Mouse (Mus musculus) hindbrain, embryonic 10.5 days (tissue): ENCODE results near the gene Prr5. TPM values are rescaled to one million over a fixed set of nuclear protein-coding genes. Genes with fewer than 3 reads are reported as not detected.

ENCODE experiments used
- DNase-seq: peaks from one replicate; pipeline ENCODE4 v3.0.0-alpha.2; 2017; ENCODE audit warnings: low spot score
- H3K27ac ChIP-seq: fragments of 300-500 bp; sonication (generic); 2 replicates; pipeline ENCODE4 v1.5.1; 2016; ENCODE audit warnings: mild to moderate bottlenecking, moderate library complexity
- H3K27me3 ChIP-seq: fragments of 300-500 bp; sonication (generic); 2 replicates; pipeline ENCODE4 v1.6.1; 2016; ENCODE audit warnings: mild to moderate bottlenecking; ENCODE audit not compliant: poor library complexity, insufficient read depth, severe bottlenecking
- H3K36me3 ChIP-seq: fragments of 300-500 bp; sonication (generic); 2 replicates; pipeline ENCODE4 v1.6.1; 2016; ENCODE audit warnings: mild to moderate bottlenecking, moderate library complexity
- H3K4me1 ChIP-seq: fragments of 300-500 bp; sonication (generic); replicated peaks from 2 replicates; pipeline ENCODE4 v1.6.1; 2016; ENCODE audit warnings: mild to moderate bottlenecking
- H3K4me3 ChIP-seq: fragments of 300-500 bp; sonication (generic); 2 replicates; pipeline ENCODE4 v1.5.1; 2016; ENCODE audit warnings: mild to moderate bottlenecking, moderate library complexity
- H3K9me3 ChIP-seq: fragments of 300-500 bp; sonication (generic); 2 replicates; pipeline ENCODE4 v1.6.1; 2016; ENCODE audit warnings: mild to moderate bottlenecking, moderate library complexity
- WGBS: fragments of 180-500 bp; shearing (Covaris S2); methylation state at CpG from one replicate; pipeline ENCODE4 v1.1.7; 2016; 5-methylcytosine and 5-hydroxymethylcytosine counted together
- polyA plus RNA-seq: library from polyadenylated mRNA; unstranded; fragments of >200 nt; fragmentation: Nextera tagmentation; extraction: Ambion mirVana; gene quantifications from 2 replicates; pipeline ENCODE4 v1.2.1, GENCODE M21; 2016

Prr5 gene
- polyA plus RNA-seq, 1 experiment from 2014 or later = 17.9 TPM

DNA sequence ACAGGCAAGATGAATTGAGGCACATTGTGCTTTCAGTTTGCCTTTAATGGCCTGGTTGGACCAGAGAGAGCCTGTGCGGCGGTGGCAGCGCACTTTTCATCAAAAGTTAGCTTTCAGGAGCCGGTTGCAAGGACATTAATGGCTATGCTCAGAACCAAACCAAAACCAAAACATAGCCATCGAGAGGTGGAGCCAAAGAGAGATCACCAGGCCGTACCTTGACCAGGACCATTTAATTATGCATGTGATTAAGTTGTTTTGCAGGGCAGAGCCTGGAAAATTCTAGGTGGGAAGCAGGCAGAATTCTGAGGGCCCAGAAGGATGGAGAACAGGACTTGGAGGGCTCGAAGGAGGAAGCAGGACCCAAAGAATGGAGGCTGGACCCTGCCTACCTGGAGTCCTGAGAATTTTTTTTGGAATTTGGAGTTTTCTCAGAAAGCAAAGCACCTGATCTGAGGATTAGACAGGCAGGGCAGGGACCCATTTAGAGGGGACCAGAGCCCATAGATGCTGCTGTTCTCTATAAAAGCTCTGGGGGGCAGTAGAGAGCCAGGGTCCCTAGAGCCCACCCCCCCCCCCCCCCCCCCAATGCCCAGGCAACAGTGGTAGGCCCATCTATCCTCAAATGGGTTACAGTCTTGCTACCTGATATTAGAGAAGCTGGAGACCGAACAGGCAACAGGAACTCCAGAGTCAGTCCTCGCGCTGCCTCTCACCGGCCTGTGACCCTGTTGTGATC lies 5.1 kb downstream of the Prr5 start:
- Histone ChIP-seq H3K9me3 (no peaks in the 10 kb centered on the region), H3K27me3 (peaks cover 11% of the 10 kb centered on the region), H3K36me3 (no peaks in the 10 kb centered on the region), H3K4me1 (peaks cover 50% of the 10 kb centered on the region), H3K27ac (no peak overlapping the region), H3K4me3 (no peak overlapping the region)
- 77% methylated on average over 11 of the region's 11 CpGs for WGBS
- DNase-seq = no peak

DNA sequence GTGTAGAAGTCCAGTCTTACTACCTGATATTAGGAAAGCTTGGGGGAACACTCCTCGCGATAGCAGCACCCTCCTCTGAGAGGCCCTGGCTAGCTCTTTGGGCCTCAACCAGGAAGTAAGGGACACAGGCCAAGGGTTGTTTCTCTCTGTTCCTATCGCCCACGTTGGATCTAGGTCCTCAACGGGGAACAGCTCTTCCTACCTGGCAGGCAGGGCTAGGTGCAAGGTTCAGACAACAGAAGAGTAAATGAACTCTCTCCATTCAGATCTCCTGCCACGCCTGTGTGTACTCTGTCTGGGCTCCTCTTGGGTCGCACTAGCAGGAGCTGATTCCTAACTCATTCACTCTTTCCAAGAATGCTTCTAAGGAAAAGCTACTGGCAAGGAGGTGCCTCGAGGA lies 5.9 kb downstream of the Prr5 start:
- H3K27me3 ChIP-seq = peaks cover 19% of the 10 kb centered on the region
- WGBS = 81% methylated on average over 8 of the region's 8 CpGs
- no peak overlapping the region for H3K4me3 ChIP-seq
- H3K4me1 ChIP-seq = peaks cover 56% of the 10 kb centered on the region
- no peaks in the 10 kb centered on the region for H3K36me3 ChIP-seq
- H3K9me3 ChIP-seq = no peaks in the 10 kb centered on the region
- DNase-seq = no peak
- H3K27ac ChIP-seq = 0 out of 2 replicates have a peak overlapping the region, but pooled peaks have one; percentile 35

DNA sequence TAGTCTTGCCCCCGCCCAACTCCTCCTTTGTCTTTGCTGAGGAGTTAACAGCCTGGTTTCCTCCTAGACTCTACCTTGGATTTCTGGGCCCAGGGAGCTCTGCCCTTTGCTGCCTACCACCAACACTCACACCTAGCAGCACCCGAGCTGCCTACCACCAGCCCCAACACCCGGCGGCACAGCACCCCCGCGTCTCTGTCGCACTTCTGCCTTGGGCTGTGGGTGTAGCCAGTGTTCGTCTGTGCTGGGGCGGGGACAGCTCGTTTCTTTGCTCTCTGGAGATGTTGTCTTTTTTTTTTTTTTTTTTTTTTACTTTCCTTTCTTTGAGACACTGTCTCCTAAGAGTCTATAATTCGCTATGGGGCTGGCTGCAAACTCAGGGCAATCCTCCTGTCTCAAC lies 8.5 kb downstream of the Prr5 start:
- WGBS = 70% methylated on average over 11 of the region's 11 CpGs
- H3K27ac ChIP-seq = no peak overlapping the region
- H3K36me3 ChIP-seq = no peaks in the 10 kb centered on the region
- DNase-seq = no peak
- H3K4me3 ChIP-seq = no peak overlapping the region
- H3K27me3 ChIP-seq = peaks cover 40% of the 10 kb centered on the region
- peaks cover 67% of the 10 kb centered on the region for H3K4me1 ChIP-seq
- H3K9me3 ChIP-seq = no peaks in the 10 kb centered on the region

DNA sequence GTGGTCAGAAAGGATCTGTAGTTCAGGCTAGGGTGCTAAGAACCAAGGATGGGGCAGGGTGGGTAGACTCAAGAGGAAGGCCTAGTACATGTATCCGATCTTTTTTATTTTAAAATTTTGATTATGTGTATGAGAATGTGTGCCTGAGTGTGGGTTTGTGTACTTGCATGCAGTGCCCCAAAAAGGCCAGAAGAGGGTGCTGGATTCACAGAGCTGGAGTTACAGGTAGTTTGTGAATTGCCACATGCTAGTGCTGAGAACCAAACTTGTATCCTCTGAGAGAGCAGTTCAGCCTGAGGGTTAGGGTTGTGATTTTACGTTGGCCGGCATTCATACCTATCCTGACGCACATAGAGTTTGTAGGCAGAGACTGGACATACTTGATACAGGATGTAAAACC lies 9.7 kb downstream of the Prr5 start:
- no peak for DNase-seq
- 93% methylated on average over 4 of the region's 4 CpGs for WGBS
- Histone ChIP-seq H3K27ac (no peak overlapping the region), H3K4me3 (no peak overlapping the region), H3K4me1 (peaks cover 75% of the 10 kb centered on the region), H3K9me3 (no peaks in the 10 kb centered on the region), H3K36me3 (no peaks in the 10 kb centered on the region), H3K27me3 (peaks cover 51% of the 10 kb centered on the region)

DNA sequence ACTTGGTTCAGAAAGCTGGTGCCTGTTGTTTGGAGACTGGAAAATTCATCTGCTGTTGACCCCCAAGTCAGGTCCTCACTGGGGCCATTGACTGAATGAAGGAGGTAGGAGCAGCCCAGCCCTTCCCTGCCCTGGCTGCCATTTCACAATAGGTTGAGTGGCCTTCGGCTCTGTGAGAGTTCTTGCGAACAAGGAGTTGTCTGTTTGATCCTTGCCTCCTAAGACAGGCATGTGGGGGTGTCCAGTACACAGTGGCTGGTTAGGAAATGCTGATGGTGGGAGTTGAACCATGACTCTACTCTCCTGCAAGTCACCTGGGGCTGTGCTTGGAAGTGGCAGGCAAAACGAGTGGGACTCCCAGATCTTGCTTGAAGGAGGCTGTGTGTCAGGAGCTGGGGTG lies 10.4 kb downstream of the Prr5 start:
- WGBS = 82% methylated on average over 3 of the region's 3 CpGs
- Histone ChIP-seq H3K36me3 (no peaks in the 10 kb centered on the region), H3K27ac (no peak overlapping the region), H3K4me3 (no peak overlapping the region), H3K4me1 (peaks cover 80% of the 10 kb centered on the region), H3K27me3 (peaks cover 51% of the 10 kb centered on the region), H3K9me3 (no peaks in the 10 kb centered on the region)
- no peak for DNase-seq

DNA sequence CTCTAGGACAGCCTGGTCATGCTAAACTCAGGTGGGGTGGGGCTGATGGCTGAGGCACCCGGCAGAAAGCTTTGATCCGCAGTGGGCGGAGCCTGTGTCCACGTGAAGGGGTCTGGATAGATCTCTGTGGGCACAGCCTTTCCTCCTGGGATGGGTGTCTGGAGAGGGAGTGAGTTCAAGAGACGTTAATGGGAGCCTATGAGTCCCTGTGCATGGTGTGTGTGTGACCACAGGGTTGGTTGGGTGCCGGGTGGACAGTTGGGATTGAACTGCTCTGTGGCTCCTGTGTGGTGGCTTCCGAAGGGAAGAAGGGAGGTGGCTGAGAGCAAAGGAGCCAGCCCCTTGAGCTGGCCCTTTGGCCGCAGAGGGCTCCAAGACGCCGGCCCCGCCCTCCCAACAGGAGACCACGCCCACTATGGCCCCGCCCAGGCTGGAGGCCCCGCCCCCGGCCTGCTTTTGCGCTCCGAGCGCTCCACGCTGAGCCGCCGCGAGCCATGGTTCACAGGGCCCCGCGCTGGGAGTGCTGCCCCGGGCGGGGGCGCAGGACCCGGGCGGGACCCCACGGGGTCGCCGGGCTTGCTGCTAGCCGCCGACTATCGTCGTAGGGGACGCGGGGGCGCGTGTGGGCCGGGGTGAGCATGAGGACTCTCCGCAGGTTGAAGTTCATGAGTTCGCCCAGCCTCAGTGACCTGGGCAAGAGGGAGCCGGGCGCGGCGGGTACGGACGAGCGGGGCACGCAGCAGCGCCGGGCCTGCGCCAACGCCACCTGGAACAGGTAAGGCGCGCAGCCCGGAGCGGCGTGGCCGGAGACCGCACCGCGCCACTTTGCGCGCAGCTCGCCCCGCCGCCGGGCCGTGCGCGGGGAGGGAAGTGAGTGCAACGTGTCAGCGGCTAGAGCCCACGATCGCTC lies 11.4 kb downstream of the Prr5 start:
- under 1% methylated on average over 77 of the region's 77 CpGs for whole genome bisulfite sequencing
- peak overlapping the region; percentile 85 for H3K27ac ChIP-seq
- H3K36me3 ChIP-seq = no peaks in the 10 kb centered on the region
- H3K27me3 ChIP-seq = peaks cover 53% of the 10 kb centered on the region
- H3K4me1 ChIP-seq = peaks cover 81% of the 10 kb centered on the region
- H3K4me3 ChIP-seq = peak overlapping the region; percentile 69
- peak; percentile 93 for DNase-seq
- H3K9me3 ChIP-seq = no peaks in the 10 kb centered on the region

DNA sequence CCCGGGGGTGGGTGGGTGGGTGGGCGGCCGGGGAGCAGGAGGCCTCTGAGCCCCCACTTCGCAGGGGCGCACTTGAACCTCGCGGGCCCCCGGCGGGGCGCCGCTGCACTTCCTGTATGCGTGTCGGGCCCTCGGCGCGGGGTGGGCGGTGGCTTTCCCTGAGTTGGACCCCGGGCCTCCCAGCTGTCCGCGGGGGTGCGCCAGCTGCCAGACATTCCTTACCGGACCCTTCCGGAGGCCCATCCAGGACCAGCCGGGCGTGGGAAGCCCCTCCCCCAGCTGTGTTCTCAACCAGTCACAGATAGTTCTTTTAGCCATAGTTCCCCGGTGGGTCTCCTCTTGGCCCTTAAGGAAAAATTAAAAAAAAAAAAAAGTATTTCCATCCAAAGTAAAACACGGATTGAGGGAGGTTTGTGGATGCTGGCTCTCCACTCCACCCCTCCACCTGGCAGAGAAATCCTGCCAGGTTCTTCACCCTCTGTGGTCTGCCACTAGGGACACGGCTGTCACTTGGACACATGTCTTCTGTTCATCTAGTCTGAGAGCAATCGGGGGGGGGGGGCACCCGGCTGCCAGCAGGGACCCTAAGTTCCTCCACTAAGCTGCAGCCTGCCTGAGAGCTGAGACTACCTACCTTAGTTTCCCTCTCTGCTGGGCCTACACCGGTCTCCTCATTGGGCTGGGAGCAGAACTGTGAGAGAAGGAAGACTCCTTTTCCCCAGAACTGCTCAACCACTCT lies 12.2 kb downstream of the Prr5 start:
- Histone ChIP-seq H3K4me1 (peaks cover 73% of the 10 kb centered on the region), H3K9me3 (no peaks in the 10 kb centered on the region), H3K4me3 (peak overlapping the region; percentile 69), H3K27me3 (peaks cover 53% of the 10 kb centered on the region), H3K36me3 (0 out of 2 replicates have a peak, but pooled peaks cover 5% of the 10 kb centered on the region), H3K27ac (peak overlapping the region; percentile 85)
- DNase-seq = peak; percentile 64
- WGBS = 2% methylated on average over 31 of the region's 31 CpGs

DNA sequence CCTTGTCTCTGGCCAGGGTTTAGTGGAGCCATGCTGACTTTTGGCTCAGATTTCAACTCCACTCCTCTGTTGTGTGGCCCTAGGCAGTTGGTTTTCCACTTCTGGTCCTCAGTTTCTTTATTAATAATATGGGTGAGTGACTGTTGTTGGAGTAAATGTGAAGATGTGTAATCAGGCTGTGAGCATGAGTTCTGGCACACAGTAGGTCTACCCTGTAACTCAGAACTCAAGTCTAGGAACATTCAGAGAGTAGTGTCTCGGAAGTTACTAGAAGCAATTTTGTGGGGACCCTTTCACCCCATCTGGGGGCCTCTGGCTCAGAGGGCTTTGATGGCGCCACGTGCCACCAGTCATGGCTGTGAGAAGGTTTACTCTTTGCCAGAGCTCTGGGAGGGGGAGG lies 12.8 kb downstream of the Prr5 start:
- H3K9me3 ChIP-seq = no peaks in the 10 kb centered on the region
- H3K36me3 ChIP-seq = 0 out of 2 replicates have a peak, but pooled peaks cover 5% of the 10 kb centered on the region
- H3K27ac ChIP-seq = no peak overlapping the region
- peaks cover 53% of the 10 kb centered on the region for H3K27me3 ChIP-seq
- H3K4me1 ChIP-seq = peaks cover 74% of the 10 kb centered on the region
- DNase-seq = no peak
- peak overlapping the region; percentile 69; the same call in 1 of the 2 replicates for H3K4me3 ChIP-seq
- WGBS = 66% methylated on average over 3 of the region's 3 CpGs

DNA sequence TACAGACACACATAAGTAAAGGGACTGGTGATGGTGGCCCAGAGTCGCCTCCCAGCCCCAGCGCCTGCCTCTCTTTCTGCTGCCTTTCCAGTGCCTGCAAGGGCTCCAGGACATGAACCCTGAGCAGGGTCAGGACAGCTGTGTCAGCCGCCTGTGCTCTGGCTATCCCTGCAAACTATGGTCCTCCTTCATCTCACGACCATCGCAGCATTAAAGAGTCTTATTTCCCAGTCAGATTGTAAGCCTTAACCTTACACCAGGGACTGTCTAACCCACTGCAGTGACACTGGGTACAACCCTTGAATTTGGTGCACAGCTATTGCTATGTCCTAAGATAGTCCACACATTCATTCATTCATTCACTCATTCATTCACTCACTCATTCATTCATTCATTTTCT lies 13.4 kb downstream of the Prr5 start:
- WGBS = 66% methylated on average over 5 of the region's 5 CpGs
- H3K36me3 ChIP-seq = 0 out of 2 replicates have a peak, but pooled peaks cover 5% of the 10 kb centered on the region
- H3K27ac ChIP-seq = no peak overlapping the region
- no peaks in the 10 kb centered on the region for H3K9me3 ChIP-seq
- peaks cover 77% of the 10 kb centered on the region for H3K4me1 ChIP-seq
- H3K4me3 ChIP-seq = no peak overlapping the region
- DNase-seq = no peak
- H3K27me3 ChIP-seq = peaks cover 53% of the 10 kb centered on the region

DNA sequence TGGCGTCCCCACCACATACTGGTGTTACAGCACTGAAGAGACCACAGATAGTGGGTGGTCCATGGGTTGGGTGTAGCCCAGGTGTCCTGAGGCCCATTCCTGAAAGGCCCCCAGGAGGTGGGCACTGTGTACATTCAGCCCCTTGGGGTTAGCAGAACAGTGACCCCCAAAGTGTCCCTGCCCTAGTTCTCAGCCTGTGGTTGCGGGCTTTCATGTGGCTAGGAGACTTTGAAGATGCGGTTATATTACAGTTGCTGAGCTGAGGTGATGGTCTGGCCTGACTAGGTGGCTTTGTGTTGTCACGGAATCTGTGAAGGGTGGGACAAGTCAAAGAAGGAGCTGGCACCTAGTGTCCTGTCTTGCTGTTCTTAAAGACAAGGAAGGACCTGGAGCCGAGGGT lies 15.1 kb downstream of the Prr5 start:
- H3K36me3 ChIP-seq = peaks cover 17% of the 10 kb centered on the region
- no peak for DNase-seq
- peaks cover 43% of the 10 kb centered on the region for H3K27me3 ChIP-seq
- no peaks in the 10 kb centered on the region for H3K9me3 ChIP-seq
- 60% methylated on average over 5 of the region's 5 CpGs for WGBS
- no peak overlapping the region for H3K27ac ChIP-seq
- H3K4me3 ChIP-seq = no peak overlapping the region
- H3K4me1 ChIP-seq = peaks cover 68% of the 10 kb centered on the region

DNA sequence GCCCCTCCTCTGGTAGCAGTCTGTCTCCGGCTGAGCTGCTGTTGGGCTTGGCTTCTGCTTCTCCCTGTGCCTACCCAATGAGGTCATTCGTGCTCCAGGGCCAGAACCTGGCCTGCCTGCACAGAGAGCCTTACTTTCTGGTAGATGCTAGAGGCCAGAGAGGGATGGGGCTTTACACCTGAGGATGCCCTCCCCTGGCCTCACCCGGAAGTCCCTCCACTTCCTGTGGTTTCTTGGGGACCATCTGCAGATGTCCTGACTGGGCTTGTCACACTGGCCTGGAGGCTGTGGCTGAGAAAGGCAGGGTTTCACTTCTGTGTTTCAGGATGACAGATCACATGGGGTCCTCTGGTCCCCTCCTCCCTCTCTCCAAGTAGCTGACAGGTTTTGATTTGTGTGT lies 16.0 kb downstream of the Prr5 start:
- peaks cover 59% of the 10 kb centered on the region for H3K4me1 ChIP-seq
- no peak for DNase-seq

DNA sequence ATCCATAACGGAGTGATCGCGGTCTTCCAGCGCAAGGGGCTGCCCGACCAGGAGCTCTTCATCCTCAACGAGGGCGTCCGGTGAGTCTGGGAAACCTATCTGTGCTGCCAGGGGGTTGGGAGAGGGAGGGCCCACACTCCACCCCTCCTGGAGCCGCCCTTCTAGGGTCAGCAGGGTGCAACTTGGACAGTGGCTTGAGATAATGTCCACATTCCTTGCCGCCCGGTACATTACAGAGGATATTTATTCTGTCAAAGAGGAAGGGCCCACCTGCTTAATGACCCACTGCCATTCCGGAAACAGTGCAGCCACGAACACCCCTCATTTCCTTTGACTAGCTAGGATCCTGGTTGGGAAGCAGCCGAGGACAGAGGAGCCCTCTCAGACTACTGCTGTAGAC lies 18.5 kb downstream of the Prr5 start:
- Histone ChIP-seq H3K27me3 (peaks cover 14% of the 10 kb centered on the region), H3K36me3 (peaks cover 48% of the 10 kb centered on the region), H3K9me3 (no peaks in the 10 kb centered on the region), H3K4me3 (no peak overlapping the region), H3K27ac (no peak overlapping the region), H3K4me1 (peaks cover 34% of the 10 kb centered on the region)
- 78% methylated on average over 14 of the region's 14 CpGs for WGBS
- DNase-seq = no peak

More for the DNA sequence above, 16.0 kb downstream of the Prr5 start:
- H3K27me3 ChIP-seq = peaks cover 34% of the 10 kb centered on the region
- no peaks in the 10 kb centered on the region for H3K9me3 ChIP-seq
- no peak overlapping the region for H3K4me3 ChIP-seq
- 71% methylated on average over 3 of the region's 3 CpGs for WGBS
- H3K36me3 ChIP-seq = peaks cover 26% of the 10 kb centered on the region
- 0 out of 2 replicates have a peak overlapping the region, but pooled peaks have one; percentile 1 for H3K27ac ChIP-seq
